Mouse (Mus musculus): ENCODE data around the gene Esrra.
A peak's percentile ranks its signal among the peaks of the same experiment; 100 is the strongest.

Gene Esrra

DNA sequence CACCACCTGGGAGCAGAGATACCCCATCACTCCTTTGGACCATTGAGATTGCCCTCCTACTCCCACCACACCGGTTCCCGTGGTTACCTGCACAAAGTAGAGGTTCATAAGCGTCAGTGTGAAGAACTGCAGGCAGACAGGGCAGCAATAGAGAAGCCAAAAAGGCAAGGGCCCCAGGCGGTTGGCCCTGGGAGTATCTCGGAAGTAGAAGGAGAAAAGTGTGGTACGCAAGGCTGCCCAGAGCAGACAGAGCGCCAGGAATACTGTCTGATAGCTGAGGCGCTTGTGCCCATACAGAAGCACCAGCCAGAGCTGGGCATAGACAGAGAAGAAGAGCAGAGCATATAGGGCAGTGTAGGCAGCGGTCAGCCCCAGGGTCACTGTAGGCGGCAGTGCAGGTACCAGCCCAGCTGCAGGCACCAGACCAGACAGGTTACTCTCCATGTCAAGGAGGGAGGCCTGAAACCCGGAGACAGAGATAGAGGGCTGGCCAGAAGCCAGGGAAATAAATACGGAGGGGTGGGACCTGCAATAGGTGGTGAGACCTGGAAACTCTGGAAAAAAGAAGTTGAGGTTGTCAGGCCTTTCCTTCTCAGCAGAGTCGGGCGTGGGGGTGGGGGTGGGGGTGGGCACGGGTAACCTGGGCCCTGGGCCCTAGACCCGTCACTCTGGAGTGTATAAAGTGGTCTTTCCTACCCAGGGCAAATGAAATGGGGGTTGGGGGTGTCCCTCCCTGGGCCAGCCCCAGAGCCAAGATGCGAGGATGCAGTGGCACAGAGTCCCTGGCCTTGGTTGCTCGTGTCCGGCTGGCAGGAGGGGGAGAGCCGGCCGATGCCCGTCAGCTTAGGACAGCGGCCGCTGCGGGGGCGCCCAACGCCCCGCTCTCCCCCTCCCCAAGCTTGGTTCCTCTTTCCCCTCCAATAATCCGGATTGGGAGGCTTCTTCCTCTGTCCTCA lies 19.1 kb upstream of the Esrra start:
- DNase-seq (ENCODE audit: low spot score) = no peak

DNA sequence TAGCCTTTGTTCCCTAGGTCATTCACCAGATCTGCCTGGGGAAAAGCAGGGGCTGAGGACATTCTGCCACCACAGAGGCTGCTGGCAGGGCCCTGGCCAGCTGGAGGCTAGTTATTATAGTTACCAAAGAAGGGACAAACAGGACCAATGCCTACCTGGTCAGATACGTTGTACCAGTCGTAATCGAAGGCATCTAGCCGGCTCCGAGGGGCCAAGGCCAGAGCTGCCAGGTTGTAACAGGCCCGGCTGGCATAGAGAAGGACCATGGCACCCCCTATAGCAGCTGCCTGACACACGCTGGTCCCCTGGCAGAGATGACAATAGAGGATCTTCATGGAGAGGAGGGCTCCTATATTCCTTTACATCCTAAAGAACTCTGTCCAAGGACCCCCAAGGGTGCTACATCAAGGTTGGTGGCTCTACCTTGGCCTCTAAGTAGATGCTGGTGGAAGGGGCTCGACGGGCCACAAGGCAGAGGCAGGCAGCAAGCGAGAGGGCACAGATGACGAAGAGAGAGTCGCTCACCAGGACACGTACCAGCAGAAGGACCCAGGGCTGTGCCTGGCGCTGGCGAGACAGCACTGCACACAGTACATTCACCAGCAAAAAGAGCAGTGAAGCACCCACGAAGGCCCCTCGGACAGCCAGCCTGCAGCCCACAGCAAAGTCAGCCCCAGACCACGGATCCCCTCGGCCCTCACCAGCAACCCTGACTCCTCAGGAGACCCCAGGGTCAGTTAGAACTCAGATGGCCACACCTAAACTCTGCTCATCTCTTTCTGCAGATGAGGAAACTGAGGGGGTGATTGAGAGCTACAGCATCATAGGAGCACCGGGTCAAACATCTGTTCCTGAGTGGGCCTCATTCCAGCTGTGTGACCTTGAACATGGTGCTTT lies 17.7 kb upstream of the Esrra start:
- no peak for DNase-seq (ENCODE audit: low spot score)

DNA sequence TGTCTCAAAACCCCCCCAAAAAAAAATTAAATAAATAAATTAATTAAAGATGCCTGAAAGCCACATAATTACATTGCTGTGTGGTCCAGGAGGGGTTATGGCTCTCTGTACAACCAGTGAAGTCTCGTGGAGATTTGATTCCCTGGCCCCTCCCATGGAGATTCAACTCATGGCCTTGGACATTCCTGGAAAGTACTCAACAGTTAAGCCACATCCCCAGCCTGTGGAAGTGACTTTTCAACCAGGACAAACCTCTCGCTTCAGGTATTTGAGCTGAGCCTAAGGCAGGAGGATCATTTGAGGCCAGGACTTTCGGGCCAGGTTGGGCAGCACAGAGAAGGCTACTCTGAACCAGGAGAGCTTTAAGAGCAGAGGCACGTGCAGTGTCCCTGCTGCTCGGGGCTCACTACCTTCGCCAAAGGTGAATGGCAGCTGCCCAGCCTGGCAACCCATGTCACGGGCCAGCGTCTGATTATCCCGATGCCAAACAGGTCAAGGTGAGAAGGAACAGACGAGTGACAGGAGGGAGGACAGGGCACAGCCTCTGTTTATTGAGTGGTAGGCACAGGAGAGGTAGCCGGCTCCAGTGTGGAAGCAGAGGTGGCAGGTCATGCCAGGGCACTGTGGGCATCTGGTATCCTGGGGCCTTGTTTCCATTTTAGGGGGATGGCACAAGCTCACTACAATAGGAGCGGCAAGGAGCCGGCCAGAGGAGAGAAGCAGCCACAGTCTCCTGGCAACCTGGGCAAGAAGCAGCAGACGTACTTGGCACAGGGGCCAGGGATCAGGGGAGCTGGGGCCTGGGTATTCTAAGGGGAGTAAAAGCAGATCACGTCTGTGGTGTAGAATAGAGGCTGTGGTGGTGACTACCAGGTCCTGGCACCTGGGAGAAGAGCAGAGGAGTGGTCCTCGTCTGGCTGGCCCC lies 16.2 kb upstream of the Esrra start:
- no peak for DNase-seq (ENCODE audit: low spot score)

DNA sequence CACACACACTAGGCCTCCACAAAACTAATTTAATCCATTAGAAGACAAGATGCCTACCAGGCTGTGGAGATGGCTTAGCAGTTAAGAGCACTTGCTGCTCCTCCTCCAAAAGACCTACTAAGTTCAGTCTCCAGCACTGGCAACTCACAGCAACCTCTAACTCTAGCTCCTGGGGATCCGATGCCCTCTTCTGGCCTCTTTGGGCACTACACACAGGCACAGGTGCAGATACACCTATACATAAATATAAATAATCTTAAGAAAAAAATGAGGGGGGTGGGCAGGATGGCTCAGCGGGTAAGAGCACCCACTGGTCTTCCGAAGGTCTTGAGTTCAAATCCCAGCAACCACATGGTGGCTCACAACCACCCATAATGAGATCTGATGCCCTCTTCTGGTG lies 14.7 kb upstream of the Esrra start:
- DNase-seq (ENCODE audit: low spot score) = no peak

DNA sequence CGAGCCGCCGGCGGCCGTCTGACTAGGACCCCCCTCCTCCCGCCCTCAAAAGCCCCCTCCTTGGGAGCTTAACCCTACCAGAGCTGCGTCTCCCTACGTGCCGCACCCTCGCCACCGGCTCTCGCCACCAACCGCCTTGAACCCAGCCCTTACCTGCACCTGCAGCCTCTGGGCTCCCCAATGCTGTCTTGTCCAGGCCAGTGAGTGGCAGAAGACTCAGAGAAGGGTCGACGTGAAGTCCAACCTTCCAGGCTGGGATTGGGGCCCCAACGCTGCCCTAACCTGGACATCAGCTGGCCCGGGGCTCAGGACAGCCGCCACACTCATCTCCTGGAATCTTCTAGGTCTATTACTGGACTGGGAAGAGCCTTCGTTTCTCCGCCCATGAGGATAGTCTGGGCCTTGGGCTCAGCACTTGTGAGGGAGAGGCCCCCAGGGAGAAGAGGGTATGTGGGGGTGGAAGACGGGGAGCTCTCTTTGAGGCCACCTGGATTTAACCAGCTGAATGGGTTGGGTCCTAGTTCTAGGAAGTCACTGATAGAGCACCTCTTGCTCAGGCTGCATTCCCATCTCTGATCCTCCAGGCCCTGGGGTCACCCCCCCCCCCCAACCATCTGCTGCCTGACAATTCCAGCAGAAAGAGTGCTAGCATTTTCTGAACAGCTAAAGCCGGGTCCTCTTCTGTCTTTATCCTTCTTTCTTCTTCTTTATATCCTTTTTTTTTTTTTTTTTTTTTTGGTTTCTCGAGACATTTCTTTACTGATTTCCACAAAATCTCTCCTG lies 12.8 kb upstream of the Esrra start, which contains the start of gene Kcnk4:
Kcnk4 (minus strand) TSS at position 321 of the 783 bp plus-strand sequence.
- DNase-seq (ENCODE audit: low spot score) = no peak

DNA sequence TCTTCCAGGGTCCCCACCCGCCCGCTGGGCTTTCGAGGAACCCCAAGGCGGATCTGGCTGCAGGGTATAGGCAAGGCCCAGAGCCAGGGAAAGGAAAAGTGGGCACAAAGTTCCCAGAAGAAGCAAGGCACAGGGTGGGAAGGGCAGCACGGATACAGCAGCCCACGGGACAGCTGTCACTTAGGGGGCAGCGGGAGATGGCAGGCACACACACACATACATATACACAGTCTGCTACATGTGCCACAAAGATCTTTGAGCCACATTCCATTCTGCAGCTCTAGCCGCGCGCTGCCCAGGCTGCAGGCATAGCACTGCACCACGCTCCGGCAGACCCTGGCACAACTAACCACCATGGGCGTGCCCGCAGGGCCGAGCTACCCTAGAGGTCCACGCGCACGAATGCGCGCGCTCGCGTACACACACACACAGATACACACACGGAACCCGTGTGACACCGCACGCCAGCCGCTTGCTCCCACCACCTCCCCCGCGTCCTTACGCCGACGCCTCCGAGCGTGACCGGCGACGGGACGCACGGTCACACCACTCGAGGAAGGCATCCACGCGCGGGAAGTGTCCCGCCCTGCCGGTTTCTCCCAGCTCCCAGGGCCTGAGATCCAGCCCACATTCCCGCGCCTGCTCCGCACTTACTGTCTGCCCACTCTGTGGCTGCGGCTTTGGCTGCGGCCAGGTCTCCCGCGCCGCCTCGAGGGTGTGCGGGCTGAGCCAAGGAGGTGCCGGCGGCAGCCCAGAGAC lies 12.0 kb upstream of the Esrra start:
- no peak for DNase-seq (ENCODE audit: low spot score)

DNA sequence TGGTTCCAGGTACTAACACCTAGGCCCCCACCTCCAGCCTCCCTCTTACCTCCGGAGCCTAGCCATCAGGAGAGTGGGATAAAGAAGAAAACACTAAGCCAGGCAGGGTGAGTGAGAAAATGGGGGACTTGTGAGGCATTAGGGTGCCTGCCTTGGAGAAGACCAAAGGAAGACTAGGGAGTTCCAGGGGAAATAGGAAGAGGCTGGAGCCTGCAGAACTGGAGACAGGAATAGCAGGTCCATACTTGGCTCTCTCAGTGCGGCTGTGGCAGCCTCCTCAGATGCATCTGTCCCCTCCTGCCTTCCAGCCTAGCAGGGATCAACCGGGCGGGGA lies 11.5 kb upstream of the Esrra start:
- DNase-seq (ENCODE audit: low spot score) = no peak

DNA sequence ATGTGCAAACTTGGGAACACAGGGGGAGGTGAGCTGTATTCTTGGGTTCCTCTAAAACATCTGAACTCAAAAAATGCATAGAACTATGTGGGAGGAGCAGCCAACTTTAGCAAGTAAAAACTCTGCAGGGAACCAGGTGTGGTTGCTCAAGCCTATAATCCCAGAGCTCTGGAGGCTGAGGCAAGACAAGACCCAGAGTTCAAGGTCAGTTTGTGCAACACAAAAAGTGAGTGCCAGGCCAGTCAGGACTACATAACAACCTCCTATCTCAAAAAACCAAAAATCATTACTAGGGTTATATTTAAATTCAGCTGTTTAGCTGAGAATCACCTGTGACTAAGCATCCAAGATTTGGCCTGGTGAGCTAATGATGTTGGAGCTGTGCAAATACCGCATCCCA lies 10.4 kb upstream of the Esrra start:
- DNase-seq (ENCODE audit: low spot score) = no peak

DNA sequence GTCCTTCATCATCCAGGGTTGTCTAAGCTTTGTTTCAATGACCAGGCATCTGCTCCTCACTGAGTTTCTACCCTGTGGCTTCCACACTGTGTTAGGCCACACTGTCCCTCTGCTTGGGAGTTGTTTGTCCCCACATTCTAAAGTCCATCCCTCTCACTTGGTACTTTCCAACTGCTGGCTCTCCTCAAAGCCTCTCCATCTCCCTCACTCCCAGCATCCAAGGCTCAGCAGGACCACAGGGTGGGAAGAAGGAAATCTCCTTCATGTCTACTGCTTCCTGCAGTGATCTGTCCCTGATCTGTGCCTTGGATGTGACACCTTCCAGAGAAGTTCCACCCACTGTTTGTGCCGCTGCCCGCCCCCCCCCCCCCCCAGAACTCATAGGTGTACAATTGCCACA lies 9.4 kb upstream of the Esrra start:
- DNase-seq (ENCODE audit: low spot score) = no peak

DNA sequence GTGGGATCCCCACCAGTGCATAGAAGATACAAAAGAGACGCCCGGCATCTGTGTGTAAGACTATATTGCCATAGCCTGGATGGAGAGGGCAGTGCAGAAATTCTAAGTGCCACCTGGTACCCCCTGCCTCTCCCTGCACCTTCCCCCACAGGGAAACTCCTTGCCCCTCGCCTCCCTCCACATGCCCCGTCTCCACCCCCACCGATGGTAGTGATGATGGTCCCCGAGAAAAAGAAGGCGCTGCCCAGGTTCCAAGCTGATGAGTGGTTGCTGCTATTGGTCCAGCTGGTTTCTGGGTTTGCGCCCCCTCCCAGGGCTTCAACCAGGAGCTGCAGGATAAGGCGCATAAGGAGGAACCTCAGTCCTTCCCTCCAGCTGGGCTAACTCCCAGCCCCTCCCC lies 6.5 kb upstream of the Esrra start:
- no peak for DNase-seq (ENCODE audit: low spot score)

DNA sequence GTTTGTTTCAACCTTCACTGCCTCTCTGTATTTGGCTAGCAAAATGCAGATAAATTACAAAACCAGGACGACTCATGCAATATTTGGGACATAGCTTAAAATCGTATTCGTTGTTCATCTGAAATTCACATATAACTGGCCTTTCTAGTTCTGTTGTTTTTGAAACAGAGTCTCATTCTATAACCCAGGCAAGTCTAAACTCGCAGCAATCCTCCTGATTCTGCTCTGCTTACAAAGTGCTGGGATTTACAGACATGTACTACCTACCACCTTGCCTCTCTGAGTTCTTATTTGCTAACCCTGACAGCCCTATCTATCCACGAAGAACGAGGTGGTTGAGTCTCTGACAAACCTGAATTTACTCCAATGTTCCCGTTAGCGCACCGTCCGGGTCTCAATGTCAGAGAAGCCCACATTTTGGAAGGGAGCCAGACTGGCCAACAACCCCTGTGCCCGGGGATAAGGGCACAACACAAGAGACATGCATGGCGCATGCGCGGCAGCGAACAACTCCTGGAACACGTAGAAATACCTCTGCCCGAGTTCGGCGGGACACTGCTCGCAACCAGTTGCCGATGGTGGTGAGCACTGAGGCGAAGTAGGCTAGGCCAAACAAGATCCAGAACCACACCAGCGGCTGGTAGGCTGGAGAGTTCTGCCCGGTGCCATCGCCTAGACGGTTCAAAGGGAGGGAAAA lies 5.1 kb upstream of the Esrra start:
- DNase-seq (ENCODE audit: low spot score) = no peak

DNA sequence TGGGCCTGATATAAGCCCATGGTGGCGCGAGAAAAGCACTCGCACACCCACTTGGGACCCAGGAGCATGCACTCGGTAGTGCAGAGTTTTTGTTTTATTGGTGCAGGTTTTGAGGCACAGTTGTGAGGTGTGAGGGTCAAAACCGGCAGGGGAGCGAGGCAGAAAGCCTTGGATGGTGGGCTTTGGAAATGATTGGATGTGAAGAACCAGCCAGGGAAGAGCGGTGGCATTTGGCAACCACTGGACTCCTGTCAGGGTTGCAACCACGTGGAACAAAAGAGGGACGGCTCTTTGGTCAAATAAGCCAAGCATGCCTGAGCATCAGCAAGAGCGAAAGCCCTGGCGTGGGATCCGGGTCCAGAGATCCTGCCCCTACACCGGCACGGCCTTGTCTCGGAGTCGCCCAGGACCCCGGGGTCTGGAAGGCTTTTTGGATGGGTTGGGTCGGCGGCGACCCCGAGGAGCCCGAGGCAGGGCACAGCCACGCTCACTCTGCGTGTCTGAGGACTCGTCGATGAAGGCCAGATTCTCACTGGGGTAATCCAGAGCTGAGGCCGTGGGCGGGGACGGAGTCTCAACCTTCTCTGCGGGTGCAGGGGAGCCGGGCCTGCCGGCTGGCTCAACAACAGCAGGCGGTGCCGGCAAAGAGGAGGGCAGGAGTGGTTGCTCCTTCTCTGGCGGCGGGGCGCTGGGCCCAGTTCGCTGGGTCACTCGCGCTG lies 4.2 kb upstream of the Esrra start:
- no peak for DNase-seq (ENCODE audit: low spot score)

DNA sequence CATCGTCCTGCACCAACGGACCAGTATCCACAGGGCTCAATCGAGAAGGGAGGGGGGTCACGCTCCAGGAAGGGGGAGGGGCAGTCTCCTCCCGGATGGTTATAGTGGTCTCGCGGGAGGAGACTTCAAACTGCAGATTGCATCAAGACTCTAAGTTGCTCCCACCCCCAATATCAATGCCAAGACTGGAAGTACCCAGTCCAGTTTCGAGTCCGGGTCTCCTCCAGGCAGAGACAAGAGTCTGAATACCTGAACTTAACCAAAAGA lies 3.6 kb upstream of the Esrra start, which contains the start of gene Catsperz:
Catsperz (minus strand) TSS at position 74 of the 267 bp plus-strand sequence.
- DNase-seq (ENCODE audit: low spot score) = no peak

DNA sequence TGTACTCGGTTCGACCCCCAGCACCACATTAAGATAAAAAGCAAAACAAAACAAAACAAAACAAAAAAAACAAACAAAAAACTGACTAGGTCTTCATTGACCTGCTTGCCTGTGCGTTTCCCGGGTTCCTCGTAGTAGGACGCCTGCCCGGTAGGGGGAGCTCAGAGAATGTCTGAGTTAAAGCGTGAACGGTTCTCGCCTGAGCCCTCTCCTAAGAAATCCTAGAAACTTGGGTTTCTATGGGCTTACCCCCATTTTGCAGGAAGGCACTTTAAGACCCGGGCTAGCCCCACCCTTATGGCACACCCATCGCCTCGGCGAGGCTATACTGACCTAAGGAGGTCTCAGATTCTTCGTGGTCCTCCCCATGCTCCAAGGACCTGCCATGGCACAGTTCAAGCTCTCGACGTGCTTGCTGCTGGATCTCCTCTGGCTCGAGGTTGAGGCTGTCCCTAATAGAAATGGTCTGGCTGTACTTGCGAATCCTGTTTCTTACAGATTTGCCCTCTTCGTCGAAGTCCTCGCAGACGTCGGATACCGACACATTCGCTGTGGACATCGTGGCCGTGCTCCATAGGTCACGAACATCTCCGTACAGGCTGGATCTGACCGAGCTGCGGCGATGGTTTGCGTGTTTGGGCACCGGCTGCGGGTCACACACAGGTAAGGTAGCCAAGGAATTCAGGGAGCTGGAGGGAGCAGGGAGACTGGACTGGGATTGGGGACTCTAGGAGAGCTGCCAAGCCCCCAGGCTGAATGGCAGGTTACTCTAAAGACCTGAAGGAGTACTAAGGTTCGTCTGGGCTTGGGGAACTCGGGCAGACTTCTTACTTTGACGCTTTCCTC lies 3.1 kb upstream of the Esrra start:
- DNase-seq (ENCODE audit: low spot score) = peak; percentile 87

DNA sequence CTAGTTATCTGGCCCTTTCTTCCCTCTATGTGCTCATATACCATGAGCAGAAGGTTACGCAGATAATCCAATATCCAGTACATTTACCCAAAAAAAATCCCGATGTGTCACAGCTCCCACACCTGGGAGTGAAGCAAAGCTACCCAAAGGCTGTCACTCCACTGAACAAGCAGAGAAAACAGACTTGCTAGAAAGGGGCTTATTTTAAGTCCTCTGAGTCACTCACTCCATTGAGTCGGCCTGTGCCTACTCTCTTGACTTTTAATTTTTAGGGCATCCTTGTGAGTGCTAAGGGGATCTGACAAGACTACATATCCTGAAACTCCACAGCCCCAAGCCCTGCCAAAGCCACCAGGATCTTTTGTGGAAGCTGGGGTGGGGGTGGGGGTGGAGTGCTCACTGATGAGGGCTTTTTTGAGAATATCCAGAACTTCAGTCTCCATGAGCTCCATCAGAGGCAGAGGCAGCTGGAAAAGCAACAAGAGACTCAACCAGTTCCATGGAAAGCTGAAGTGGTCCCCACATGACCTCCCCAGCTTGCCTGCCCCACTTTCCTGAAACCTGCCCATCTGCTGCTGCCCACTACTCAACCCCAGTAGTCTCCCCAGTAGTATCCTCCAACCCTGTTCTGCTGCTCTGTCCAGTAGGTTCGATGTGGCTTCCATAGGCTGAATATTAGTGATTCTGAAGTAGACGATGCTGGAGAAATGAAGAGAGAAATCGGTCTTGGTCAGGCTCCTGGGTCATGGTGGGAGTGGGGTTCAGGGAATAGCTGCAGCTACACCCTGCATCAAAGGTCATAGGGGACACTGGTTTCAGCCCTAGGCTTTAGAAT lies 1.5 kb upstream of the Esrra start:
- no peak for DNase-seq (ENCODE audit: low spot score)

DNA sequence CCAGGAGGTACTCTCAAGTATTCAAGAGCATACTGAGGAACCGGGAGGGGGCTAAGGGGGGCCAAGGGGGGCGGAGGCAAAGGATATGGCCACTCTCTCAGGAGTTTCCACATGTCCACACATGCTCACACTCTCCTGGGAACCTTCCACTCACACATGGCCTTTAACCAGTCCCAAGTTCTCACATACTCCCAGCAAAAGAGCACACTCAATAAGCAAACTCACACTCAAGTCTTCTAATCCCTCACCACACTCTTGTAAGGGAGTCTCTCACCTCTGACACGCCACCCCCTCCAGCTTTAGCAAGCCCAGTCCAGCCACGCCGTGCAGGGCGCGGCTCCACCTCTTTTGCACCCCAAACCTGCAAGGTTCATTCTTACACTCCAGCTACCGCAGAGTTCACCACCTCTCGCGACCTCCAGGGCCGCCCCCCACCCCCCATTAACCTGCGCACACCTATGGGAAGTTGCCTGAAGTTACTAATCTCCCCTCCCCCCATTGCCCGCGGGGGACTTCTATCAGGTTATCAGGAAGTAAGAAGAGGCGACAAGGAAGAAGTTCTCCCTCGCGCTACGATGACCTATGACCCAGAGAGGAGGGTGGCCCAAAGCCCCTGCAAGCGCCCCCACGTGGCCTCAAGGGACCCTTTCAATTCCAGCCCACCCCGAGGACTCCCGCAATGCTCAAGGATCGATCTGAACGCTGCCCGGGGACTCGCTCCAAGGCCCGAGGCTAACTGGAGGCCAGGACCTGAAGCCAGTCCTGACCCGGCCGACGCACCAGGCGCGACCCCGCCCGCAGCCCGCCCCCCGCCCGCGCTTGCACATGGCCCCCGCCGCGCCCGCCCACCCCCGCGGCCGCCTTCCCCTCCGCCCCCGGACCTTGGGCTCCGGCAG lies 624 bp downstream of the Esrra start:
- DNase-seq (ENCODE audit: low spot score) = peak; percentile 42

All from lung, postnatal 25 days (tissue).